Mouse (Mus musculus): Measurements from ENCODE around the gene Olfr1294.

Gene Olfr1294

GRCm38 (mm10) chr2:111540191-111540590 lies at the start of gene Olfr1294:
TSS of gene Olfr1294 (minus strand) at chr2:111540291.
- DNase-seq (ENCODE audit: low spot score) = no peak

- no peak for DNase-seq (ENCODE audit: low spot score)
These were observed 29.5 kb upstream of the Olfr1294 start, which contains the start of gene Olfr1295 for GRCm38 (mm10) chr2:111569581-111569980. TSS of gene Olfr1295 (minus strand) at chr2:111569681.

- no peak for DNase-seq (ENCODE audit: low spot score)
These were observed 15.2 kb downstream of the Olfr1294 start, which contains the start of gene Olfr1293-ps for GRCm38 (mm10) chr2:111524903-111525302. TSS of gene Olfr1293-ps (plus strand) at chr2:111525203.

- DNase-seq (ENCODE audit: low spot score) = no peak
These were observed 22.6 kb downstream of the Olfr1294 start for GRCm38 (mm10) chr2:111517451-111517850.

- DNase-seq (ENCODE audit: low spot score) = no peak
These were observed 43.2 kb downstream of the Olfr1294 start, which contains the start of gene Olfr1291-ps1 for GRCm38 (mm10) chr2:111496880-111497279. TSS of gene Olfr1291-ps1 (plus strand) at chr2:111497180.

GRCm38 (mm10) chr2:111493729-111494128 lies 46.4 kb downstream of the Olfr1294 start, which contains the start of gene Olfr1290:
TSS of gene Olfr1290 (minus strand) at chr2:111493829.
- no peak for DNase-seq (ENCODE audit: low spot score)
